Mouse (Mus musculus) MEL (cell line): ENCODE data around the gene Flad1. TPM values are rescaled to one million over a fixed set of nuclear protein-coding genes. Genes with fewer than 3 reads are reported as not detected.
A peak's percentile ranks its signal among the peaks of the same experiment; 100 is the strongest.

ENCODE experiments used
- DNase-seq: peaks from one replicate; pipeline ENCODE4 v3.0.0; 2011; ENCODE audit warnings: low read depth, low spot score
- H3K27ac ChIP-seq: 2 replicates; pipeline ENCODE4 v1.5.1; 2012; ENCODE audit warnings: low read depth, mild to moderate bottlenecking, control low read depth, low read length, moderate library complexity; ENCODE audit not compliant: control insufficient read depth
- H3K27me3 ChIP-seq, 2 experiments: fragments of 150-350 bp in 1 of 2; sonication (generic) in 1 of 2; 2 replicates each; pipeline ENCODE4 v1.6.1; 2012; ENCODE audit warnings: low read length in 2 of 2, mild to moderate bottlenecking in 2 of 2, improper control_type of control experiment in 1 of 2, moderate library complexity in 1 of 2; ENCODE audit not compliant: insufficient read depth in 2 of 2, control insufficient read depth in 1 of 2
- H3K36me3 ChIP-seq, 2 experiments: 2 replicates each; pipeline ENCODE4 v1.6.1; 2012 to 2014; ENCODE audit warnings: low read length in 2 of 2, improper control_type of control experiment in 1 of 2, inconsistent platforms in 1 of 2, mild to moderate bottlenecking in 1 of 2; ENCODE audit not compliant: insufficient read depth in 2 of 2, control insufficient read depth in 1 of 2
- H3K4me1 ChIP-seq, 2 experiments: fragments of 150-350 bp in 1 of 2; sonication (generic) in 1 of 2; 2 replicates each; pipeline ENCODE4 v1.6.1; 2012; ENCODE audit warnings: low read length in 2 of 2, improper control_type of control experiment in 1 of 2, mild to moderate bottlenecking in 1 of 2; ENCODE audit not compliant: insufficient read depth in 2 of 2, control insufficient read depth in 1 of 2
- H3K4me3 ChIP-seq, 2 experiments: fragments of 150-350 bp in 1 of 2; sonication (generic) in 1 of 2; 2 replicates each; pipeline ENCODE4 v1.5.1; 2012; ENCODE audit warnings: low read depth in 2 of 2, low read length in 2 of 2, mild to moderate bottlenecking in 2 of 2, moderate library complexity in 2 of 2, control low read depth in 1 of 2, improper control_type of control experiment in 1 of 2; ENCODE audit not compliant: control insufficient read depth in 1 of 2, insufficient read depth in 1 of 2
- H3K79me2 ChIP-seq: 2 replicates; pipeline ENCODE4 v1.6.1; 2012; ENCODE audit warnings: mild to moderate bottlenecking, low read length, moderate library complexity; ENCODE audit not compliant: control insufficient read depth, poor library complexity, insufficient read depth
- H3K9ac ChIP-seq: 2 replicates; pipeline ENCODE4 v1.6.1; 2012; ENCODE audit warnings: low read depth, mild to moderate bottlenecking, control low read depth, low read length, moderate library complexity; ENCODE audit not compliant: control insufficient read depth, poor library complexity, severe bottlenecking
- H3K9me3 ChIP-seq: fragments of 150-350 bp; sonication (generic); replicated peaks from 2 replicates; pipeline ENCODE4 v1.6.1; 2012; ENCODE audit warnings: mild to moderate bottlenecking, low read length, improper control_type of control experiment, moderate library complexity; ENCODE audit not compliant: insufficient read depth
- BHLHE40 ChIP-seq: IDR thresholded peaks from 2 replicates; pipeline ENCODE4 v1.6.1; 2012; ENCODE audit warnings: low read depth, mild to moderate bottlenecking, inconsistent platforms, low read length, improper control_type of control experiment, borderline replicate concordance
- CHD1 ChIP-seq: IDR thresholded peaks from 2 replicates; pipeline ENCODE4 v1.6.1; 2012; ENCODE audit warnings: low read depth, mild to moderate bottlenecking, inconsistent platforms, low read length, improper control_type of control experiment
- CTCF ChIP-seq, 3 experiments: IDR thresholded peaks in 2 of 3; conservative IDR thresholded peaks in 1 of 3; 2 replicates each; pipeline ENCODE4 v1.5.1; 2011 to 2012; ENCODE audit warnings: low read length in 3 of 3, low read depth in 2 of 3, mild to moderate bottlenecking in 2 of 3, improper control_type of control experiment in 1 of 3, inconsistent platforms in 1 of 3, mixed read lengths in 1 of 3, moderate library complexity in 1 of 3; ENCODE audit not compliant: control insufficient read depth in 1 of 3, insufficient read depth in 1 of 3, poor library complexity in 1 of 3, severe bottlenecking in 1 of 3
- E2F4 ChIP-seq: IDR thresholded peaks from 2 replicates; pipeline ENCODE4 v1.6.1; 2011; ENCODE audit warnings: low read depth, low read length, improper control_type of control experiment, borderline replicate concordance
- ELF1 ChIP-seq: IDR thresholded peaks from 2 replicates; pipeline ENCODE4 v1.6.1; 2014; ENCODE audit warnings: low read depth, mild to moderate bottlenecking, inconsistent platforms, low read length, improper control_type of control experiment, moderate library complexity
- EP300 ChIP-seq, 2 experiments: IDR thresholded peaks; 2 replicates each; pipeline ENCODE4 v1.6.1; 2011; ENCODE audit warnings: improper control_type of control experiment in 2 of 2, low read length in 2 of 2, low read depth in 1 of 2, mild to moderate bottlenecking in 1 of 2
- ETS1 ChIP-seq: IDR thresholded peaks from 2 replicates; pipeline ENCODE4 v1.6.1; 2012; ENCODE audit warnings: low read depth, mild to moderate bottlenecking, inconsistent platforms, low read length, improper control_type of control experiment, moderate library complexity
- GABPA ChIP-seq: IDR thresholded peaks from 2 replicates; pipeline ENCODE4 v1.6.1; 2012; ENCODE audit warnings: low read depth, mild to moderate bottlenecking, inconsistent platforms, low read length, improper control_type of control experiment, moderate library complexity
- GATA1 ChIP-seq: IDR thresholded peaks from 2 replicates; pipeline ENCODE4 v1.6.1; 2011; ENCODE audit warnings: low read depth, low read length, improper control_type of control experiment
- HCFC1 ChIP-seq: IDR thresholded peaks from 2 replicates; pipeline ENCODE4 v1.6.1; 2012; ENCODE audit warnings: low read depth, mild to moderate bottlenecking, inconsistent platforms, low read length, improper control_type of control experiment, moderate library complexity
- JUND ChIP-seq: IDR thresholded peaks from 2 replicates; pipeline ENCODE4 v1.6.1; 2011; ENCODE audit warnings: low read depth, mild to moderate bottlenecking, improper control_type of control experiment, low read length
- KAT2A ChIP-seq: conservative IDR thresholded peaks from 2 replicates; pipeline ENCODE4 v1.6.1; 2012; ENCODE audit warnings: low read depth, low read length, improper control_type of control experiment, inconsistent platforms
- MAFK ChIP-seq: IDR thresholded peaks from 2 replicates; pipeline ENCODE4 v1.6.1; 2011; ENCODE audit warnings: low read depth, mild to moderate bottlenecking, low read length, improper control_type of control experiment, borderline replicate concordance
- MAX ChIP-seq: IDR thresholded peaks from 2 replicates; pipeline ENCODE4 v1.6.1; 2011; ENCODE audit warnings: low read length, improper control_type of control experiment
- MEF2A ChIP-seq: IDR thresholded peaks from 2 replicates; pipeline ENCODE4 v1.6.1; 2014; ENCODE audit warnings: low read depth, mild to moderate bottlenecking, inconsistent platforms, low read length, improper control_type of control experiment; ENCODE audit not compliant: poor library complexity, insufficient replicate concordance, severe bottlenecking; ENCODE audit errors: extremely low read depth
- MXI1 ChIP-seq: IDR thresholded peaks from 2 replicates; pipeline ENCODE4 v1.6.1; 2011; ENCODE audit warnings: mild to moderate bottlenecking, low read depth, low read length, improper control_type of control experiment
- MYB ChIP-seq: IDR thresholded peaks from 2 replicates; pipeline ENCODE4 v1.6.1; 2011; ENCODE audit warnings: mild to moderate bottlenecking, low read depth, low read length, improper control_type of control experiment
- MYC ChIP-seq: IDR thresholded peaks from 2 replicates; pipeline ENCODE4 v1.6.1; 2011; ENCODE audit warnings: low read depth, mild to moderate bottlenecking, low read length, improper control_type of control experiment, moderate library complexity
- NELFE ChIP-seq: IDR thresholded peaks from 2 replicates; pipeline ENCODE4 v1.6.1; 2011; ENCODE audit warnings: low read depth, low read length, improper control_type of control experiment
- NRF1 ChIP-seq: IDR thresholded peaks from 2 replicates; pipeline ENCODE4 v1.6.1; 2014; ENCODE audit warnings: low read depth, mild to moderate bottlenecking, inconsistent platforms, low read length, improper control_type of control experiment, moderate library complexity; ENCODE audit not compliant: poor library complexity, insufficient read depth, severe bottlenecking
- POLR2A ChIP-seq, 2 experiments: IDR thresholded peaks; 2 replicates each; pipeline ENCODE4 v1.6.1; 2011 to 2012; ENCODE audit warnings: low read length in 2 of 2, mild to moderate bottlenecking in 2 of 2, control low read depth in 1 of 2, improper control_type of control experiment in 1 of 2, low read depth in 1 of 2, moderate library complexity in 1 of 2; ENCODE audit not compliant: control insufficient read depth in 1 of 2, insufficient read depth in 1 of 2, poor library complexity in 1 of 2
- POLR2AphosphoS2 ChIP-seq: IDR thresholded peaks from 2 replicates; pipeline ENCODE4 v1.6.1; 2011; ENCODE audit warnings: low read length, improper control_type of control experiment
- RAD21 ChIP-seq: IDR thresholded peaks from 2 replicates; pipeline ENCODE4 v1.6.1; 2011; ENCODE audit warnings: mild to moderate bottlenecking, low read depth, low read length, improper control_type of control experiment
- SIN3A ChIP-seq: IDR thresholded peaks from 2 replicates; pipeline ENCODE4 v1.6.1; 2012; ENCODE audit warnings: low read length, improper control_type of control experiment, inconsistent platforms
- SMC3 ChIP-seq: IDR thresholded peaks from 2 replicates; pipeline ENCODE4 v1.6.1; 2011; ENCODE audit warnings: low read depth, low read length, improper control_type of control experiment
- TCF12 ChIP-seq: IDR thresholded peaks from 2 replicates; pipeline ENCODE4 v1.6.1; 2014; ENCODE audit warnings: low read depth, mild to moderate bottlenecking, inconsistent platforms, low read length, improper control_type of control experiment, moderate library complexity
- USF1 ChIP-seq: IDR thresholded peaks from 2 replicates; pipeline ENCODE4 v1.6.1; 2014; ENCODE audit warnings: low read depth, mild to moderate bottlenecking, inconsistent platforms, low read length, improper control_type of control experiment, moderate library complexity
- USF2 ChIP-seq, 2 experiments: IDR thresholded peaks; 2 replicates each; pipeline ENCODE4 v1.6.1; 2011 to 2012; ENCODE audit warnings: improper control_type of control experiment in 2 of 2, low read length in 2 of 2, borderline replicate concordance in 1 of 2, inconsistent platforms in 1 of 2, low read depth in 1 of 2, mild to moderate bottlenecking in 1 of 2; ENCODE audit not compliant: insufficient read depth in 1 of 2
- ZC3H11A ChIP-seq: IDR thresholded peaks from 2 replicates; pipeline ENCODE4 v1.6.1; 2012; ENCODE audit warnings: low read depth, mild to moderate bottlenecking, inconsistent platforms, low read length, improper control_type of control experiment
- ZKSCAN1 ChIP-seq: IDR thresholded peaks from 2 replicates; pipeline ENCODE4 v1.6.1; 2012; ENCODE audit warnings: low read depth, mild to moderate bottlenecking, inconsistent platforms, low read length, improper control_type of control experiment, moderate library complexity
- polyA plus RNA-seq, 2 experiments: library from polyadenylated mRNA; stranded (reverse) in 1 of 2; unstranded in 1 of 2; fragments of >175 nt in 1 of 2; fragments of >200 nt in 1 of 2; gene quantifications; 2 replicates each; pipeline versions ENCODE4 v1.2.1 to v1.2.4; 2012; ENCODE audit warnings: low replicate concordance in 2 of 2, low read depth in 1 of 2; ENCODE audit not compliant: insufficient read length in 2 of 2, insufficient read depth in 1 of 2, missing spikeins in 1 of 2
- total RNA-seq: library from RNA; depleted of rRNA; stranded (reverse); fragments of 300-350 nt; gene quantifications from 2 replicates; pipeline ENCODE4 v1.2.3, GENCODE M21; 2012

Gene Flad1
- total and polyA plus RNA-seq, 3 experiments, result 42.9 to 54.2 TPM; not detected in 1

GRCm38 (mm10) chr3:89394894-89395256 lies 16.8 kb downstream of the Flad1 start (continued):
- no peak; the same call in 1 of the 2 replicates for TF ChIP-seq POLR2AphosphoS2
- peak; percentile 9; the same call in 1 of the 2 replicates for TF ChIP-seq GATA1
- TF ChIP-seq NRF1, result no peak
- no peak for TF ChIP-seq USF1
- peak in 1 of 2 experiments; percentile 47; a peak in 1 of 4 replicates for TF ChIP-seq POLR2A (IDR thresholded peaks at IDR 0.05; ENCODE audit: control insufficient read depth in 1 of 2, insufficient read depth in 1 of 2, low read depth in 1 of 2, low read length in 2 of 2, poor library complexity in 1 of 2)
- peak; percentile 99 for TF ChIP-seq SIN3A
- TF ChIP-seq ZKSCAN1, result no peak
- TF ChIP-seq BHLHE40, result no peak
- no peak for TF ChIP-seq MAFK
- peak; percentile 77 for TF ChIP-seq HCFC1
- TF ChIP-seq TCF12, result peak; percentile 3; the same call in 1 of the 2 replicates
- no peak for TF ChIP-seq ETS1
- no peak for TF ChIP-seq CHD1
- no peak for TF ChIP-seq JUND
- TF ChIP-seq MEF2A, result no peak
- TF ChIP-seq SMC3, result no peak

- no peaks in the 10 kb centered on the region for H3K27me3 ChIP-seq
- no peaks in the 10 kb centered on the region for H3K9me3 ChIP-seq
- peak within 1 kb of the TSS; percentile 75 to 78 for H3K4me3 ChIP-seq
- peaks cover 14 to 28% of the 10 kb centered on the region in 2 experiments for H3K4me1 ChIP-seq
- peak within 1 kb of the TSS; percentile 75 for H3K27ac ChIP-seq
- peaks cover 16% of the 10 kb centered on the region for H3K79me2 ChIP-seq
- peaks cover 0 to 24% of the 10 kb centered on the region in 2 experiments; a peak in 2 of 4 replicates for H3K36me3 ChIP-seq
- peak; percentile 92 for DNase-seq
- H3K9ac ChIP-seq, result peak within 1 kb of the TSS; percentile 73
- TF ChIP-seq KAT2A, result no peak; the same call in 1 of the 2 replicates
- TF ChIP-seq EP300 (IDR thresholded peaks at IDR 0.05; ENCODE audit: low read depth in 1 of 2, low read length in 2 of 2), result peak in 1 of 2 experiments; percentile 18; a peak in 1 of 4 replicates
- TF ChIP-seq E2F4, result 0 out of 2 replicates have a peak, but pooled peaks have one; percentile 63
- peak; percentile 65 for TF ChIP-seq MXI1
- TF ChIP-seq USF1, result no peak
- no peak for TF ChIP-seq HCFC1
- peak; percentile 38 for TF ChIP-seq MAX
- TF ChIP-seq RAD21, result no peak; the same call in 1 of the 2 replicates
- TF ChIP-seq POLR2AphosphoS2, result no peak; the same call in 1 of the 2 replicates
- peak in 2 of 3 experiments; percentile 7 to 20; a peak in 2 of 6 replicates for TF ChIP-seq CTCF (IDR thresholded peaks at IDR 0.05 in 2 of 3, conservative IDR thresholded peaks at IDR 0.05 in 1 of 3; ENCODE audit: control insufficient read depth in 1 of 3, insufficient read depth in 1 of 3, low read depth in 2 of 3, low read length in 3 of 3, poor library complexity in 1 of 3, severe bottlenecking in 1 of 3)
- 0 out of 2 replicates have a peak, but pooled peaks have one; percentile 75 for TF ChIP-seq CHD1
- TF ChIP-seq MYC, result peak; percentile 34; the same call in 1 of the 2 replicates
- peak; percentile 26 for TF ChIP-seq NELFE
- peak; percentile 37; the same call in 1 of the 2 replicates for TF ChIP-seq BHLHE40
- no peak; the same call in 1 of the 2 replicates for TF ChIP-seq ELF1
- TF ChIP-seq GATA1, result no peak
- no peak; the same call in 1 of the 2 replicates for TF ChIP-seq ZC3H11A
- no peak for TF ChIP-seq GABPA
- TF ChIP-seq USF2 (IDR thresholded peaks at IDR 0.05; ENCODE audit: borderline replicate concordance in 1 of 2, insufficient read depth in 1 of 2, low read depth in 1 of 2, low read length in 2 of 2), result no peak
- TF ChIP-seq MYB, result 0 out of 2 replicates have a peak, but pooled peaks have one; percentile 19
- peak; percentile 24 for TF ChIP-seq ETS1
- TF ChIP-seq POLR2A (IDR thresholded peaks at IDR 0.05; ENCODE audit: control insufficient read depth in 1 of 2, insufficient read depth in 1 of 2, low read depth in 1 of 2, low read length in 2 of 2, poor library complexity in 1 of 2), result peak in 1 of 2 experiments; percentile 40; a peak in 2 of 4 replicates
Observed at GRCm38 (mm10) chr3:89394006-89394893, 17.4 kb downstream of the Flad1 start, which contains the start of gene Zbtb7b. TSS of gene Zbtb7b (minus strand) at chr3:89394776.
